Mouse (Mus musculus) A20 (cell line): ENCODE results near the gene Gna15.
A peak's percentile ranks its signal among the peaks of the same experiment; 100 is the strongest.

Experiments
- DNase-seq: peaks from one replicate; pipeline ENCODE4 v3.0.0-alpha.2; 2011; ENCODE audit warnings: low read depth, low spot score

The Gna15 gene

DNA sequence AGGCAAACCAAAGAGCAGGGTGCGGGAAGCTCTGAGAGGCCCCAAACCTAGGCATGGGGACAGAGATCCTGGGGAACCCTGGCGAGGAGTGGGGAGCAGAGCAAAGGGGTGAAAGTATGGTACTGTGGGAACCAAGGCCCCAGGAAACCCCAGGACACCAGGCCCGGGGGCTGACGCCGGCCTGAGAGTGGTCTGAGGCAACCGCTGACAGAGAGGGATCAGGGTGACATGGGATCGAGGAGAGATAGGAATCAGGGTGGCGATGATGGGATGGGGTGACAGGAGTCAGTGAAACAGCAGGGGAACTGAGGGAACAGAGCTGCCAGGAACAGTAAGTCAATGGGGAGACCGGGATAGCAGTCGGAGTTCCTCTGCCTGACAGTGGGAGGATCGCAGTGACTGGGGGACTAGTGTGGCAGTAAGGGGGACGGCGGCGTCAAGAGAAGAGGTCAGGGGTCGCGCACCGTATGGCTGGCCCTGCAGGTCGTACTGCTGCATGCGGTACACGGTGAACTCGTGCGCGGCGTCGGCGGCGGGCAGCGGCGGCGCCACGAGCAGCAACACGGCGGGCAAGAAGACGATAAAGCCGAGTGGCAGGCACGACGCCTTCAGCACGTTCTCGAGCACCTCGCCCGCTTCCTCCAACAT, 28.3 kb downstream of the Gna15 start:
- DNase-seq, result no peak

DNA sequence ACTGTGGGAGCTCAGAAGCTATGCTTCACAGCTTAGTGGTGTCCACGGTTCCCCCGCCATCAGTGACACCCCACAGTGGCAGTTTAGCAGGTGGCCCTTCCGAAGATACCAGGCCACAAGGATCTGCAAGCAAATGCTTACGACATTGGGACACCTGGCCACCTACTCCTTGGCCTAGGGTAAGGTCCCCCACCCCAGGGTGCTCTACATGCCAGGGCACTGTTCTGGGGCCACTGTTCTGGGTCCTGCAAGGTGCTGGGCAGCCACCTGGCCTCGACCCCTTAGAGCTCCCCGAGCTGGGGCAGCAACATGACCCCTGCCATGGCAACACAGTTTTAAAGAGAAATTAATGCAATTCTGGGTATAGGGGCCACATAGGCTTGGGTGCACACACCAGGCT, 28.9 kb downstream of the Gna15 start:
- DNase-seq, result no peak

DNA sequence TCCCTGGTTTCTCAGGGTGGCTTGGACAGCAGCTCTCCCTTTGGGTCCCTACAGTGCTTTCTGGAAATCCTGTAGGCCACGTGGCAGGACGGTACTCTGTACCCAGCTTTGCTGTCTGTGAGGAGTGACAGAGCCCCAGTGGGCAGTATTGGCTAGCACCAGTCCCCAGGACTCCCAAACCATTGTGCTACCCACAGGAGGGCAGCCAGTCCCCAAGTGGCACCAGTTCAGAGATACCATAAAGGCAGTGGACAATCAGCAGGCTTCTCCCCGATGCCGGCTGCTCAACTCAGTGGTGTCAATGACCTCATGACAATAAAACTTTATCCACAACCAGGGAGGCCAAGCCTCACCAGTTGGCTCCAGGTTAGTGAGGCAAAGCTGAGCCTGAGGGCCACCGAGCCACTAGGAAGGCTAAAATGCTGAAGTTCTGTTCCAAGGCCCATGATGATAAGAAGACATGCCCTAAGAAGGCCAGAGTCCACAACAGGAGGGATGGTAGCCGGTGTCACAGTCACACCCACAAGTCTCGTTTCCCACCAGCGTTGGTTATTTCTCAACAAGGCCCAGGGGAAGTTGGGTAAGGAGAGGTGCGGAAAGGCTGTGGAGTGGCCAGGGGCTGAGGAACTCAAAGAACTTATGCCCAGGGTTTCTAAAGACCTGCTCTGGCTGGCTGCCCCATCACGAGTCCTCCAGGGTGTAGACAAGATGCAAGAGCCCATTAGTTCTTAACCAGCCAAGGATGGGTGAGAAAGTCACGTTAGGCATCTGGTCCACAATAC, 29.6 kb downstream of the Gna15 start:
- DNase-seq, result no peak

DNA sequence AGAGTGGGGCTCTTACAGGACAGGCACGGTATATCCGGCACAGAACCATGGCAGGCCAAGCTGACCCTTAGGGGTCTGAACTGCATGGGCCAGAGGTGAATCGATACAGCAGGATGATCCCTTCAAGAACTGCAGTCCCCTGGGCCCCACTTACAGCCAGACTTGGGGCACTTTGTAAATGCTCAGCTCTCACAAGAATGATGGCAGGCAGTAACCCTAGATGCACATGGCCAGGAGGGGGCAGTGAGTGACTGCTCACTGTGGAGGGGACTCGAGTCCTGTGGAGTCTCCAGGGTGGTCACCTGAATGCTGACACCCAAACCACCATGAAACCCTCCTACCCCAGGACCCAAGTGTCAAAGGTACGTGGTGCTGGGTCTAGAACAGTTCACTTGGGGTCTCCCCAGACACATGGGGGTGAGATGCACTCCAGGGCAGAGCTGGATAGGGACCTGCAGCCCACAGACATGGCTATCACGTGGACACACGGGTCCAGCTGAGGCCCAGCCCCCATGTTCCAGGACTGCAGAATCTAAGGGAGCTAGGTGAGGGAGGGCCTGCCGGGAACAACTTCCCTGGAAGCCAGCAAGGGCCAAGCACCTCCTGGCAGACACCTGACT, 30.3 kb downstream of the Gna15 start:
- DNase-seq, result peak; percentile 44

DNA sequence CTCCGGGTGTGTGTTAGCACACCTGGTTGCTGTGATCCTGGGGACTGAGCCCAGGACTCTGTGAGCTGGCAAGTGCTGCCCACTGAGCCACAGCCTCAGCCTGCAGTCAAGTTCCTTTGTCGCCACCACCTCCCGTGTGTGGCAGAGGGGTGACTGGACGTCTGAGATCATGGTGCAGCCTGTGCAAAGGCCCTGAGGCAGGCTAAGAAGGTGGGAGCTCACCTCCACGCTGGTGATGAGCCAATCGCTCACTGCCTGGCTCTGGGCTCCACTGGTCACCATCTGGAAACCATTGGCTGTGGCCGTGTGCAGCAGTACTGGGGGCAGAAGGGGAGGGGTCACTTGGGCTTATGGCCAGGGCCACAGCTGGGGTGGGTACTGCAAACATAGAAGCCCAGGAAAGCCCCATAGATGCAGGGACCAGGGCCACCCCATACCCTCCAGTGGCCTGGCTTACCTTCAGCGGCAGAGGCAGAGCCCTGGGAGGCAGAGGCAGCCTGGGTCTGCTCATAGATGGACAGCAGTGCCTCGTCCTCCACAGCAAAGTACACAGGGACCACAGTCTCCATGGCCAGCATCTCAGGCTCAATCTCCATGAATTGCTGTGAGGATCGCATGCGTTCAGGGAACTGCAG, 31.3 kb downstream of the Gna15 start:
- DNase-seq, result no peak

DNA sequence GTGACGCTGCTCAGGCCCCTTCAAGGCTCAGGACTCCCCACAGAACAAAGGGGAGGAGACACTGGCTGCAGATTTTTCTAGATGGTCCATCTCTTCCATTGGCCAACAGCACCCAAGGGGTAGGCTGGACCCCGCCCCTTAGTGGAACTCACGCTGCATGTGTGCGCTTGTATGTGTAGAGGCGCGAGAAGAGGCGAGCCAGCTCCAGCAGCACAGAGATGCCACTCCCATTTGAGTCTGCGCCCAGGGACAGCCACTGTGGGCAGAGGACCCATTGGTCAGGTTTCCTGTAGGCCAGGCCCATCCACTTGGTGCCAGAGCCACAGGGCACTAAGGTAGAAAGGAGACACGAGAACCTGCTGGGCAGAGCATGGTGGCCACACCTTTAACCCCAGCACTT, 33.0 kb downstream of the Gna15 start:
- DNase-seq, result no peak

DNA sequence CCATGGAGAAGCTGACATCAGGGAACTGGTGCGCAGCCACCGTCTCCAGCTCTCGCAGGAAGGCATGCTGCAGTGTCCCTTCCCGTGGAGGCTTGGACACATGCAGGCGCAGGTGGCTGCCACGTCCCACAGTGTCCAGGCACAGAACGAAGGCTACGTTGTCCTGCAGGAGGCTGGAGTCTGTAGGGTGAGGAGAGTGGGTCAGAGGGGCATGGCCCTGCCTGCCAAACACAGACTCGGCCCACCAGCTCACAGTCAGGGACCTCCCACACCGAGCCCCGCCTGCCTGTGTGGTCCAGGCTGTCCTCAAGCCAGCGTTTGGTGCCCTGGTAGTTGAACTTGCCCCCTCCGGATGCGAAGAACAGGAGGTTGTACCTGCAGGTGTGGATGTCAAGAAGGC, 34.1 kb downstream of the Gna15 start:
- no peak for DNase-seq

DNA sequence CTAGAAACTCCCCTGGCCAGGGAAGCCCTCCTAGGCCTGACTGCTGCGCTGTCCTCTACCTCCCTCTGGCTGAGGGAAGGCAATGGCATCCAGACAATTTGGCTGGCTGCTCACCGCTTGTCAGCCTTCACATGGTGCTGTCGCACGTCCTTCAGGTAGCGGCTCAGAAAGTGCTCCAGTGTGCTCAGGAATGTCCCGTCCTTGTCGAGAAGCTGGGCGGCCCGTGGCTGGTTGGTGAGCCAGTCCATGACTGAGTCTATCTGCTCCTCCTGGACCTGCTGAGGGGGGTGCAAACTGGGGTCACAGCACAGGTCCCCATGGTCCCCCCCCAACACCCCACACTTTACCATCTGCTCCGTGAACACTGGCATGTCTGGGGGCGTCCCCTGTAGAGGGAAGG, 35.9 kb downstream of the Gna15 start:
- no peak for DNase-seq

DNA sequence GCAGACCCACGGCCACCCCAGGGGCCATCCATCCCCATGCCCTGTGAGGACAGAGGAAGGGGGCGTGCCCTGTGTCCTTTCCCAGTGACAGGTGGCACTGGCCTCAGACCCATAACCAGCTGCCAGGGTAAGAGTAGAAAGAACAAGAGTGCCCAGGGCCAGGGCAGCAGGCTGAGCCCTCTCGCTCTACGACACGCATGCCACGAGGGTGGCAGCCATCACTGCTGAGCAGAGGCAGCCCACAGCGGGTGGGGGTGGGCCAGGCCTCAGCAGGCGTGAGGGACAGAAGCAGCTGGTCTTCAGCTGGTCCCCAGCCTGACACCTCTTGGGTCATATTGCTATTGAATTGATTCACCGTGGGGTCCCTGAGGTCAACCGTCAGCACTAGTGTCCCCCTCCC, 37.5 kb downstream of the Gna15 start:
- DNase-seq, result no peak

DNA sequence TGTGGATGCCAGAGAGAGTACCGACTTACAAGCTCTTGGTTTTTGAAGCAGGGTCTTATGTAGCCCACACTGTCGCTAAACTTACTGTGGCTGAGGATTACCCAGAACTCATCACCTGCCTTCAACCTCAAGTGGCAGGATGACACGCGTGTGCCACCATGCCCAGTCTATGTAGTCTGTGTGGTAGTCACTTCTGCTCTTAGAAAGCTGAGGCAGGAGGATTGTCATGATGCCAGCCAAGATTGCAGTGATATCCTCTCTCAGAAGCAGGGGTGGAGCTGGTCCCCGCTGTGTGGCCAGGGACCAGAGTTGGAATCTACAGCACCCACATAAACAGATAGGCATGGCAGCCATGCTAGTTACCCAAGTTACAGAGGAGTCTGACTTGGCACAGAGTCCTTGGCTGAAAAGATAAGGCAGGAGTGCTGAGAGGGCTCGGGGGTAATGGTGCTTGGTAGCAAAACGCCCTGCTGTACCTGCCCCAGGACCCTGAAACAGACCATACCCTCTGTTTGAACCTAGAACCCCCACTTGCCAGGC, 38.5 kb downstream of the Gna15 start:
- no peak for DNase-seq

DNA sequence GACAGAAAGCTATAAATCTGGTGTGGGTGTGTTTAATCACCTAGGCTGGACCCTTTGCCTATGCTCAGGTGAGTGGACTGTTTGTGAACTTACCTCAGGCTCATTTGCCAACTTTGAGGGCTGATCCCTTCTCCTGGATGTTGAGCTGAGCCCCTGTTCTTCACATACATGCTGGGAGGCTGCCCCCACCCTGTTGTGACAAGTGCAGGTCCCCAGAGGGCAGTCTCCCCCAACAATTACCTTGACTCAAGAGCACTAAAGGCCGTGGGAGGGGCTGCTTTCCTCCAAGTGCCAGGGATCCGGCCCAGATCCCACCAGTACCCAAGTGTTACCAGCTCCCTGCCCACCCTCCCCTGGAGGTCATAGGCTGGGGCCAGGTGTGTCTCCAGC, 39.0 kb downstream of the Gna15 start:
- peak; percentile 51 for DNase-seq

DNA sequence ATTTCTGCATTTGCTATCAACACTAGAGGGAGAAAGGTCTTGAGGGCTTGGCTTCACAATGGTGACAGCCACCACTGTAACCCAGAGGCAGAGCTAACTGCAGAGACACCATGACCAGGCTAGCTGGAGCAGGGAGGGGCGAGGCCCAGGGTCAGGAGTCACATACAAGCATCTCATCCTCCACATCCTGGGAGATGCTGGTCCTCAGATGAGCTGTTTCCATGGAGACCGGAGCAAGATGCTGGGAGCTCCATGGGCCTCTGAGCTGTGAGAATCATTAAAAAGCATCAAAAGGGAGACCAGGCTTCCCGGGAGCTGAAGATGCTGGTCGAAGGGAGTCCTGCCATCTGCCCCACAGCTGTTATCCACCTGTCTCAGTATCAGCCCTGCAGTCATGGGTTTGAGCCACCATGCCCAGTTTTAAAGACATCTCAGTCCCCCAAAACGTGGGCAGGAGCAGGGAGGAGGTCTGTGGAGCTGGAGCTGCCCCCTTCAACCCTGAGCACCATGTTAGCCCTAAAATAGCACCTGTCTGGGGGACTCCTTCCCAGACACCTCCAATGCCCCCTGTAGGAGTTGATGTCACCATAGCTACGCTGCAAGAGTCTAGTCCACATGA, 39.5 kb downstream of the Gna15 start:
- DNase-seq, result no peak

DNA sequence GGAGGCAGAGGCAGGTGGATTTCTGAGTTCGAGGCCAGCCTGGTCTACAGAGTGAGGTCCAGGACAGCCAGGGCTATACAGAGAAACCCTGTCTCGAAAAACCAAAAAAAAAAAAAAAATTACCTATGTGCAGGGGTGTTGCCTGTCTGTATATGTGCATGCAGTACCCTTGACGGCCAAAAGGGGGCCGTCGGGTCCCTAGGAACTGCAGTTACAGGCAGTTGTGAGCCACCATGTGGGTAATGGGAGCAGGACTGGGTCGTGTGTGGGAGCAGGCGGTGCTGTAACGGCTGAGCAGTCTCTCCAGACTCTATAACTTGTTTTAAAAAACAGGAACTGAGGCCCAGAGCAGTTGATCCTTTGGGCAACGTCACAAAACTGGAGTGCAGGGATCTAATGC, 40.0 kb downstream of the Gna15 start:
- DNase-seq, result peak; percentile 82

DNA sequence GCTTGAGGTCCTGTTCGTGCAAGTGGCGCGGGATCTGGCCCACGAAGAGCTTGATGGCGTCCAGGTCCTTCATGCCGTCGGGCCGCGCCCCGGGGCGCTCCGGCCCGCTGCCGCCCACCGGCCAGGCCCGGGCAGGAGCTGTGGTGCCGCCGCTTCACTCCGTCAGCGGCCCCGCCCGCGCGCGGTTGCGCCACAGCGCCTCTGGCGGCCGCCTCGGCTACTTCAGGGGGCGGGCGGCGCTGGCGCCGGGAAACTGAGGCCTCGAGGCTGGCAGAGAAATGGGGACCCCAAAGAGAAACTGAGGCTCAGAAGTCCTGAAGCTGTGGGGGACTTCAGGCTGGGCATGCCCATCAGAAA, 41.5 kb downstream of the Gna15 start, which contains the start of gene Celf5:
TSS of gene Celf5 (minus strand) at position 177 of the 357 bp plus-strand sequence.
- peak; percentile 65 for DNase-seq

DNA sequence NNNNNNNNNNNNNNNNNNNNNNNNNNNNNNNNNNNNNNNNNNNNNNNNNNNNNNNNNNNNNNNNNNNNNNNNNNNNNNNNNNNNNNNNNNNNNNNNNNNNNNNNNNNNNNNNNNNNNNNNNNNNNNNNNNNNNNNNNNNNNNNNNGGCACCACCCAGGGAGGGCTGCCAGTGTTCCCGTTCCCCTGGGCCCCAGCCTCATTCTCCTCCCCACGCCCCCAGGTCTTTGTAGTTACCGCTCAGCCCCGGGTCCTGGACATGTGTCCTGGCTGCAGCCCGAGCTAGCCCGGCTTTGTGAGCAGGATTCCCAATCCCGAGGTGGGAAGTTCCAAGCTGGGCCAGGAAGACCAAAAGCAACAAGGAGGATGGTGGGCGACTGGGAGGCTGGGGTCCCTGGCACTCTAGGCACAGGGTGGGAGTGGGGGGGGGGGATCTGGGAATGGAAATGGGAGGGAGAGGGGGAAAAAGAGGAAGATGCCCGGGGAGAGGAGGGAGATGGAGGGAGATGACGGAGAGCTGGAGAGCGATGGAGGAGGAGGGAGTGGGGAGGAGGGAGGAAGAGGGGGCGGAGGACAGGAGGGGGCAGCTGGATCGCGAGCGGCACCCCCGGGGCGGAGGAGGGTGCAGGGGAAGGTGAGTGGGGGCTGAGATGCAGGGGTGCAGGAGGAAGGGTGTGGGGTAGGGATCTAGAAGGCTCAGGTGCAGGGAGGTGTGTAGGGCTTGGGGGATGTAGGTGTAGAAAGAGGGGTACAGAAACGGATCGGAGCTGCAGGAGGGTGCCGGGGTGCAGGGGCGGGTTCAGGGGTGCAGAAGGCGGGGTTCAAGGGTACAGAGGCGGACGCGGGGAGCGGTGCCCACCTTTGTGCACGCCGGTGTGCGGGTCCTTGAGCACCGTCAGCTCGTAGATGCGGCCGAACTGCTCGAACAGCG, 42.2 kb downstream of the Gna15 start:
- DNase-seq, result no peak

DNA sequence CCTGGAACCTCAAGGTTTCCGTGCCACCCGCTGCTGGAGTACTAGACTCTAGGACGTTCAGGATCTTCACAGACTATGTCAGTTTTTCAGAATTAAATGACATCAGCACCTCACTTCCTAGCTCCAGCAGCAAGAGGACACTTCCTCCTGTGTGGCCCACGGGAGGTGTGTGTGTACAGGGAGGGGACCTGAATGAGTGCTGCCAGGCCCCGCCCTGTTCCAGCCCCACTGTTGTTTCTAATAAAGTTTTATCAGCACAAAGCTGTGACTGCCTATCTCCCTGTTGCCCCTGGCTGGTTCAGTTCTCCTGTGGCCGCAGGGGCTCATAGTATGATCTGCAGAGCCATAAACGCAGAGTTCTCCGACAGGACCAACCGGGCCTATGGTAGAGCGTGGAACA, 49.6 kb downstream of the Gna15 start:
- DNase-seq, result no peak

DNA sequence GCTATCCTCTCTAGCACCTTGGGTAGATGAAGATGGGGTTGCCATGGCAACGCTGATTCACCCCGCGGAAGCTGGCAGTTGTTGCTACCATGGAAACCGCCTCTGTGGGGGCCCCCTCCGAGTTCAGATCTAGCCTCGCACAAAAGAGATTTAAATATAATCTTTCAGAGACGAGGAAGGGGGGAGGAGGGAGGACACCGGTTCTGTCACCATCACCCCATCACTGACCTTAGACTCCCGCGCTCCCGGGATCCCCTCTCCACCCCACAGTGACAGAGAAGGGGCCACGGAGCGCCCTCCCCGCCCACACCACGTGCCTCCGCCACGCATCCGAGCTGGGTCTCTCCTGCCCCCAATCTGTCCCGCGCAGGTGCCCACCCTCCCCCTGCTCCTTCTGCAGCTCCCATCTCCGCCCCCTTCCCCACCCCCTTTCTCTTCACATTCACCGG, 51.0 kb downstream of the Gna15 start:
- no peak for DNase-seq

DNA sequence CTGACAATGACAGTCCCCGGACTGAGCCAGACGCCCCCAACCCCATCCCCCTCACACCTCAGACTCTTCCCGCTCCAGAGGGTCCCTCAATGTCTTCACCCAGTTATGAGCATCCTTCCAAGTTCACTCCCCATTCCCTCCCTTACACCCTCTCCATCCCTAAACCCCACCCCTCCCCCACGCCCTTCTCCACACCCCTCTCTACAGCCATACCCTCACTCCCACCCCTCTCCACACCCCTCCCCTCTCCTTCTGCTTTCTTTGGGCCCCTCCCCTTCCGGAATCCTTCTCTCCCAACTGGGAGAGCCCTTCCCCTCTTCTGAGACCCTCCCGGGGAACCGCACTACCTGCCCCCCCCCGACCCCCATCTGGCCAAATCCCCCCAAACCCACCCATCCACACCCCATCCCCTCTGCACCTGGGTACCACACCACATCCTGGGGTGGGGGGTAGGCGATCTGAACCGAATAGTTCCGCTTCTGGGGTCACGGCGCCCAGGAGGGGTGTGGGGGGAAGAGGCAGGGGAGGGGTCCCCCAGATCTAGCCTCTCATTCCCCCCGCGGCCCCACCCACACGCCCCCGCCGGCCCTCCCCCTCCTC, 51.5 kb downstream of the Gna15 start:
- DNase-seq, result no peak

DNA sequence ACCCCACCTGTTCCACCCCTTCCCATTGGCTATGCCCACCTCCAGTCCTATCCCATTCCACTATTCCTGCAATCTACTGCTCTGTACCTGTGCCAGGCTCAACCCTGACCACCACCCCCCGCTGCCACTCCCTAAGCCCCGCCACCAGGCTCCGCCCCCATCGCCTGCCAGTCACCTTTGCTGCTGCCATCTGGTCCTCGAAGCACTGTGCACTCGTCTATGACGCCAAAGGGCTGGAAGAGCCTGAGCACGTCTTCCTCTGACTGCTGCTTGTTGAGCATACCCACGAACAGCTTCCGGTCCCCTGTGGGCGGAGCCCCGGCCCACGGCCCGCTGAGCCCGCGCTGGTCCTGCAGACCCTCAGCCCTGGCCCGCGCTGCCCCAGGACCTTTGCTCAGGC, 53.6 kb downstream of the Gna15 start:
- DNase-seq, result peak; percentile 43

DNA sequence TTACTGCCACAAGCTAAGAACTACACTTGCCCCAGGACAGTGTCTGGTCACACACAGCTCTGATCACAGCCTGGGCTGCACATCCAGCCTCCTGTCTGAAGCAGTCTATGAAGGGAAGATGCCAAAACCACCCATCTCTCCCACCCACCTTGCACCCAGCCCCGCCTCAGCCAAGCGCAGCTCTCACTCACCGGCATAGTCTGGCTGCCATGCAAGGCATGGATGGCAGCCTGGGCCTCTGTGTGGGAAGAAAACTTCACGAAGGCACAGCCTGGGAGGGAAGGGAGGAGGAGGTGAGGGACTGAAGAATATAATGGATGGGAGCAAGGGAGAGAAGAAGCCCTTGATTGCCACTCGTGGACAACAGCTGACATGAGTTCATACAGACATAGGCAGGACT, 54.8 kb downstream of the Gna15 start:
- DNase-seq, result no peak
